Mouse (Mus musculus): ENCODE results near the gene Sh3pxd2b.

Gene Sh3pxd2b

DNA sequence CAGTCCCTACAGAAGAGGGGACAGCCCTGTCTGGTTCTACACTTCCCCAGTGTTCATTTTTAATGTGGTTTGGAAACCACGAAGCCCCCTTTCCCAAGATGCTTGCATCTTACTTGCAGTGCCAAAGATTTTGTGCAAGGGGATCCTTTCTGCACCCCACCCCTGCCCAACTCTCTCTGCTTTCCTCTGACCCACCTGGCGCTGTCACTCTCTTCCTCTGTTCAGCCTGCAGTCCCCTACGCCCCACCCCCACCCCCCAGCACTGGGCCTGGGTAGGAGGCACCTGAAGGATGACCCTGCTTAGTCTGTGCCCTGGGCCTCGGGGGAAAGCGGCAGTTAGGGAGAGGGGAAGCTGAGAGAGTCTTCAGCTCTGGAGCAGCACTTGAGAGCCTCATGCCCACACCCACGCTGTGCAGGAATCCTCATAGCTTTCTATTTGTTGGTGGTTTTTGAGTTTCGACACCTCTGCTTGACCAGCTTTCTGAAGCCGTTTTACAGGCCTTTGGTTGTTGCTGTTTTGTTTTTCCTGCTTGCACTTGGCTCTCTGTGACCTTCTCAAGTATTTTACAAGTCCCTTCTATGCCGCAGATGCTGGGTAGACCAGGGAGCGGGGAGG is 77.5 kb downstream of the Sh3pxd2b start:
- DNase-seq (ENCODE audit: low read depth, low spot score): no peak

DNA sequence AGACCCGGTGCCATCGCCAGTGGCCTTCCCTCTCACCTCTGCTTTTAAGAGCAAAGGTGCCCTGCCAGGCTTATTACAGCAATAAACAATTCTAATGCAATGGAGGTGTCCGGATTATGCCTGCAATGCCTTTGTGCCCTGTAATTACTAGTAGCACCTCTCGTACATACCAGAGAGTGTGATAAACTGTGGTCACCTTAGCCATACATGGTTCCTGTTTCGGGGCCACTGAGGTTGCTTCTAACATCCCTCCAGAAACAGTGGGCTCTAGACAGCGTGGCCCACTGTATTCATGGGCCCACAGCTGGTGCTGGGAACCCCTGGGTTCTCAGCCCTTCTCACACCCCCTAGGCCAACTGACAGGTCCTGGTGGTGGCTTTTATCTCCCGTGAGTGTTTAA is 79.9 kb downstream of the Sh3pxd2b start:
- DNase-seq (ENCODE audit: low read depth, low spot score): no peak

DNA sequence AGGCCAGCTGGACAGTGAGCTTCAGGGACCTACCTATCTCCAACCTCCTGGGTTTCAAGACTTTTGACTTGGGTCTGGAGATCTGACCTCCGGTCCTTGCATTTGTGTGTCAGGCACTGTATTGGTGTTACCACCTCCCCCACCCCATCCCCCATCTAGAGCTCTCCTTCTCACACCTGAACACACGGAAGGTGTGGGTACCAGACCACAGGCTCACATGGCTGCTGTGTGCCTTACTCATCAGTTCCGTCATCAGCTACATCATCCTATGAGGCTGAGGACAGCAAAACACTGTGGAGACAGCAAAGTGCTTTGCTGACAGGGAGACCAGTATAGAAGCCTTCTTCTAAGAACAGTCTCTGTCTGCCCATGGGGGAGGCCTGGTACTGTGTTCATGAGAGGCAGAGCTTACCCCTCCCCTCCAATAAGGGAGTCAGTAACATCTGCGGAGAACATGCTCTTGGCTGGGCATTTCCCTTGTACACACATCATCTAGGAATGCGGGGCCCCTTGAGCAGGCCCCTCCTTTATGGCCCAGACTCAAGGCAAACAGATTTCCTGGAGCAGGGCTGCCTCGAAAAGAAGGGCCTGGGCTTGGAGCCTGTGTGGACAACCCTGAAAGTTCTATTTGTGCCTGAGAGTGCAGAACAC is 87.9 kb downstream of the Sh3pxd2b start:
- no peak for DNase-seq (ENCODE audit: low read depth, low spot score)

DNA sequence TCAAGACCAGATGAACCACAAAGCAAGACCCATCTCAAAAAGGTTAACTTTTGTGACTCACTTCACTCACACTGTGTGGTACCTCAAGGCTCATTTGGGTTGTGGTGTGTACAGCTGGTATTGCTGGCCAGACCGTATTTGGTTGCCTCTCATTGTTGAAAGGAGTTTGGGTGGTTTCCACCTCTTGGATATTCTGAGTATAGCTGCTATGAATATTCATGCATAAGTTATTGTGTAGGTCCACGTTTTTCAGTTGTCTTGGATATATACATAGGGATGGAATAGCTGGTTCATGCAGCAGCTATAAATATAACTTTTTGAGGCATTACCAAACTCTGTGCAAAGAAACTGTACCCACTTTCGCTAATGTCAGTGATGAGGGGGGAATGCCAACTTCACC is 95.0 kb downstream of the Sh3pxd2b start:
- no peak for DNase-seq (ENCODE audit: low read depth, low spot score)

DNA sequence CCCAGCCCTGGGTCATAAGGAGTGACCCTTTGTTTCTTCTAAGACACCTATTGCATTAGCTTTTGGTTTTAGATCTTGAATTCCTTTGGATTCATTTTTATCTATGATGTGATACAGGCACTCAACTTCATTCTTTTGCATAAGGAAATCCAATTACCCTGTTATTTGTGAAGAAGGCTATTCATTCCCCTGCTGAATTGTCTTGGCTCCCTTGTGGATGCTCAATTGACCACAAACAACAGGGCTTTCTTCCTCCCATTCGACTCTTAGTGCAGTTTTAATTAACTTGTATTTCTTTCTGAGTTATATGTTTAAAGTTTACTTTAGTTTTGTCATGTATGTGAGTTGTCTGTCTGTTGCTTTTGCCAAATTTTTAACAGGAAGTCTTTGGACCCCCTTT is 96.6 kb downstream of the Sh3pxd2b start:
- DNase-seq (ENCODE audit: low read depth, low spot score): no peak

DNA sequence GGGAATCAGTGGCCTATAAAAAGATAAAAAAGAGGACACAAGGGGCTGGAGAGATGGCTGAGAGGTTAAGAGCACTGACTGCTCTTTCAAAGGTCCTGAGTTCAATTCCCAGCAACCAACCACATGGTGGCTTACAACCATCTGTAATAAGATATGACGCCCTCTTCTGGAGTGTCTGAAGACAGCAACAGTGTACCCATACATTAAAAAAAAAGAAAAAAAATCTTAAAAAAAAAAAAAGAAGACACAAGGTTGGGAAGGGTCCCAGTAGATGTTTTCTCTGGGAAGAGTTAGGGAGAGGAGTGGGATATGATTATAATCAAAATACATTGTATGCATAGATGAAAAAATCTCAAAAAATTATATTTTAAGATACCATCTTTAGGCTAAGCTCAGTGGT is 97.5 kb downstream of the Sh3pxd2b start:
- no peak for DNase-seq (ENCODE audit: low read depth, low spot score)

DNA sequence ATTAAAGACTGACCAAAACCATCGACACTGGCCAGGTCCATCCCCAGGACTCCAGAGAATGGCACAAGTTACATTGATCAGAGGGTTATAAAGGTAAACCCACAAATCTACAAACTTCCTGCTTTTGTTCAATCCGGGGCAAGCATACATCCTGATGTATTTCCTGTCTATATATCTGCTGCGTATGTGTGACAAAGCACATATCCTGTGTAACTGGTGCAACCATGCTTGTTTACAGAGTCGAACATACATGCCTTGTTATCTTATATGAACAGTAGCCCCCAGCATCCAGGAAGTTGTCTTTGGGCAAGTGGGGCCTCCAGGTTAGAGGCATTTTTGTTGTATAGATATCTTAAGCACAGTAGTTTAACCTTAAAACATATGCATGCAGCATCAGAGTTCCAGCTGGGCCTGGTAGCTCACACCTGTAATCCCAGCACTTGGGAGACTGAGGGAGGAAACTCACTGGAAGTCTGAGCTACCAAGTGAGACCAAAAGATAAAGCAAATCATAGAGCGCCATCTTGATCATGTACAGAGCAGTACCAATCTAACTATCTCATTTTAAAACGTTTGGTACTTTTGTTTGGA is 98.1 kb downstream of the Sh3pxd2b start:
- DNase-seq (ENCODE audit: low read depth, low spot score): no peak

DNA sequence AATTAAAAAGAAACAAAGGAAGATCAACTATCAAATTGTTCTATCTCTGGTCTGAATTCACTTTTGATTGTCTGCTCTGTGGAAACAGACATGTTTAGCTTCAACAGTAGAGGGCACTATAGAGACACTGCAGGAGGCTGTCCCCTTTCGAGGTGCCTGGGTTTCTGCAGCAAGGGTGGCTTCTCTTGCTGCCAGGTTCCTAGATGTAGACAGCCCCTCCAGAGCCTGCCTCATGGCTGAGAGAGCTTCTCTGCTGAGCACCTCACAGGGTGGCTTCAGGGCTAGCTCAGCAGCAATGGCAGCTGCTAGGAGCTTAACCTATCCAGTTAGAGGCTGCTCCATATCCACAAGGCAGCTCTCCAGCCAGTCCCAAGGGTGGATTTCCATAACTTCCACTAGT is 102.6 kb downstream of the Sh3pxd2b start:
- DNase-seq (ENCODE audit: low read depth, low spot score): peak; percentile 29

DNA sequence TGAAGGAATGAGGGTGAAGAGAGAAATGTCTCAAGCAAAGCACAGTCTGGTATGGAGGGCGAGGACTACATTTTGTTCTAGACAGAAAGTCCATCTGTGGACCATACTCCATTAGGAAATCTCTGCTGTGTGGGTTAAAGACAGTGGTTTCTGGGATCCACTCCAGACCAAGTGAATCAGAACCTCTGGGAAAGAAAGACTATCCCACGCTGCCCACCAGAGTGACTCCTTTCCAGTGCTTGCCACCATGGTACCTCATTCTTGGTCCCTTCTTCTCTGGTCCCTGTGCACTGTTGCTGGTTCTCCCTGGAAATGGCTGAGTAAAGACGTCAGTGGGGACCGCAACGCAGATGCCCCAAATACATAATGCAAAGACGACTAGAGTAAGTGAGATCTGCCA is 103.7 kb downstream of the Sh3pxd2b start:
- no peak for DNase-seq (ENCODE audit: low read depth, low spot score)

DNA sequence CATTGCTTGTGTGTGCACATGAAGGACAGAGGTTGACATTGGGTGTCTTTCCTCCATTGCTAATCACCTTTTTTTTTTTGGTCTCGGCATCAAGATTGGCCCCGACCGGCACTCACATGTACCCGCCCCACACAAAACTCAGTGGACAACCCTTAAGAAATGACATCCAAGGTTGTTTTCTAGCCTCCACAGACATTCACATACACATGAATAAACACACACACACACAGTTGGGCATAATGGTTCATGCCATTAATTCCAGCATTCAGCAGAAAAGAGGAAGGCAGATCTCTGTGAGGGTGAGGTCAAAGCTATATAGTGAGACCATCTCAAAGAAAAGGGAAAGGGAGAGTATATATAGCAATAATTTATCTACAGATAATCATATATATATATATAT is 105.1 kb downstream of the Sh3pxd2b start:
- DNase-seq (ENCODE audit: low read depth, low spot score): no peak

DNA sequence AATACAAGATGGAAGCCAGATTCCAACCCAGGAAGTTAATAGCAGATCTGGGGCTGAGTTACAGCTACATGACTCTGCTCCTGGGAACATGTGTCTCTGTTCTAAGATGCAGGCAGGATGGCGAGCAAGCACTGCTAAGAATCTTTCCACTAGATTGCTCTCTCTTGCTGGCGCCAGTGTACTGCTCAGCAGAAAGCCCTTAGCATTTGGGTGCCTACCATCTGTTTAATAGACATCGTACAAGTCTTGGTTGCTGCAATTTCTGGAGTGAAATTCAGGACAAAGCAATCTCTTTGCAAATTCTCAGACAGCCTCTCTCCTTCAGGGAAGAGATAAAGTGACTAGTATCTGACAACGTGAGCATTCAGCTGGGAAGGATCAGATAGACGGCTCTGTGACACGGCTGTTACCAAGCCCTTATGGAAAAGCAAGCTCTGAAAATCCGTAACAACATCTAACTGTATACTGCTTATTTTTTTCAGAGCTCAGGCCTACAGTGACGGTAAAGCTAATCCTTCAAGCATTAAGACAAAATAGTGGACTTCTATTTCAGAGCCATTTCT is 105.8 kb downstream of the Sh3pxd2b start:
- DNase-seq (ENCODE audit: low read depth, low spot score): no peak

DNA sequence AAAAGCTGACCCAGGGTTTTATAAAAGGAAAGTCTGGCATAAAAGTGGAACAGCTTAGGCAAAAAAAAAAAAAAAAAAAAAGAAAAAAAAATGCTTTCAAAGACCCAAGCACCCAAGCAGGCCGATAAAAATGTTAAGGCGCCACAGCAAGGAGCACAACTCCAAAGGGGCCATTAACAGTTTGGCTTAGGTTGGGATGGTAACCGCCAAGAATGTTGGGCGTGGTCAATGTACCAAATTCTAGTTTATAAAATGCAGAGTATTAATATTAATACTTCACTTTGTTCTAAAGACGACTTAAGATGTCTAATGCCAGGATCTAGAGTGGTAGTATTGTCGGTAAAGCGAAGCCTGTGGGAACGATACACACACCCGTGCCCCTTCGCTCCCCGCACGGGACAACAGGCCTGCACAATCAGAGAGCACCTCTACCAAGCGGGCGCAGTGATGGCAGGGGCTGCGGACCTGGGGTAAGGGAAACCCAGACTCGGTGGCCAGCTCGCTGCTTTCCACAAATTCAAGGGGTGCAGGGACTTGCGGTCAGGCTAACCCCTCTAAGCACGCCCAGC is 106.7 kb downstream of the Sh3pxd2b start:
- no peak for DNase-seq (ENCODE audit: low read depth, low spot score)

DNA sequence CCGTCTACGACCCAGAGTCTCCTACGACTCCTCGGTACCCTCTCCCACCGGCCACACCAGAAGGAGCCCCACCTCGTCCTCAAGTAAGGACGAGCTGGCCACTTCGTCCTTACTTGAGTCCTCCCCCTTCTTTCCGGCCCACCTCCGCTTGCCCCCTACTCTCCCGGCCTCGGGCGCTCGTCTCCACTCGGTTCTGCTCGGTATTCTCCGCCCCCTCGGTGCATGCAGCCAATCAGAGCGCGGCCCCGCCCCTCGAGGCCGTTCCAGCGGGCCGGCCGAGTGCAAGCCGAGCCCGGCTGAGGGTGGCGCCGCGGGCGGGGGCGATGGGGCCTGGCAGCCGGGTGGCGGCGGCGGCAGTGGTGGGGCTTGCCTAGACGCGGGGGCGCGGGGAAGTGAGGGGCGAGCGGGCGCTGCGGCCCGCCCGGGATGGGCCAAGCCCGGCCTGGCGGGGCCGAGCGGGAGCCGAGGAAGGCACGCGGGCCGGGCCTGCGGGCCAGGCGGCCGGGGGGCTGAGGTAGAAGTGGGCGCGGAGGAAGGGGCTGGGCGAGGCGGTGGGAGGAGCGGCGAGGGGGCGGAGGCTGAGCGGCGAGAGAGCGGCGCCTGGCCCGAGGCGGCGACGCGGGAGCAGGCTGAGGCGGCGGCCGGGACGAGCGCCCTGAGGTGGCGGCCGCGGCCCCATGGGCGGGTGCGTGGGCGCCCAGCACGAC is 107.3 kb downstream of the Sh3pxd2b start, which contains the start of gene Ubtd2:
Ubtd2 (plus strand) TSS at position 571 of the 707 bp plus-strand sequence.
- DNase-seq (ENCODE audit: low read depth, low spot score): peak; percentile 86

DNA sequence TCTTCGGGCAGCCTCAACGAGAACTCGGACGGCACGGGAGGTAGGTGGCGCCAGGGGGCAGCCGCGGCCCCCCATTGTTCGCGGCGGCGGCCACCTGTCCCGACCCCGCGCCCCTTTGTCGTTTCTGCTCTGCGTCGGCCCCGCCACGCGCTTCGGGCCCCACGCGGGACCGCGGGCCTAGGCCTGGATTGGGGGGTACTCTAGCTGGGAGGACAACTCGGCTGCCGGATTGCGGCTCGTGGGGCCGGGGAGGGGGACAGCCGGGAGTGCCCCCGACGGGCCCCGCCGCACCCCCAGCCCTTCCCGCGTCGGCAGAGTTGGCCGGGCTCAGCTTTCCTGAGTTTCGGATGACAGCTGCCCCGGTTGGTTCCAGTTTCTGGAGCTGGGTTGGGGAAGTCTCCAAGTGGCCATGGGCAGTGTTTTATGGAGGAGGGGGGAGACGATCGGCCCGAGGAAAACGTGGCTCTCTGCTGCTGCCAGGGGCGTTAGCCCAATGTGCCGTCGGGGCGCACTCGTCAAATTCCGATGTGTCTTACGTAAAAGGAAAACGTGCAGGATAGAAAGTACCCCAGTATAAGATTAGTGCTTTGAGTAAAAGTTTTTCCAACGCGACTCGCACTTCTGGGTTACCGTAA is 108.0 kb downstream of the Sh3pxd2b start:
- DNase-seq (ENCODE audit: low read depth, low spot score): peak; percentile 9

DNA sequence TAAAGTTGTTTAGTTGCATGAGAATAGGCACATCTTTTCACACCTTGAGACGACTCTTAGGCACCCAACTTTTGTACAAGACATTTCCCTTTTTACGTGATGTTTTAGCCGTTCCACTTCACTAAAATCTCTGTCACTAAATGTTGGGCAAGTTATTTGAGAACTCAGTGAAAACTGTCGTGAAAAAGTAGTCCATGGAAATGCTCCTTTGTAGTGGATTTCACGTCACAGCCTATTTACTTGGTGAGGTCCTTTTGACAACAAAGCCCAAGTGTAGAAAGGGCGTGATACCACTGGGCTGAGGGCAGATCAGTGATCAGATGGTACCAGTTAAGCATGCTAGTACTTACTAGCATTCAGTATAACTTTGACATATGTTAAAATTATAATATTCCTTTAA is 108.7 kb downstream of the Sh3pxd2b start:
- no peak for DNase-seq (ENCODE audit: low read depth, low spot score)

DNA sequence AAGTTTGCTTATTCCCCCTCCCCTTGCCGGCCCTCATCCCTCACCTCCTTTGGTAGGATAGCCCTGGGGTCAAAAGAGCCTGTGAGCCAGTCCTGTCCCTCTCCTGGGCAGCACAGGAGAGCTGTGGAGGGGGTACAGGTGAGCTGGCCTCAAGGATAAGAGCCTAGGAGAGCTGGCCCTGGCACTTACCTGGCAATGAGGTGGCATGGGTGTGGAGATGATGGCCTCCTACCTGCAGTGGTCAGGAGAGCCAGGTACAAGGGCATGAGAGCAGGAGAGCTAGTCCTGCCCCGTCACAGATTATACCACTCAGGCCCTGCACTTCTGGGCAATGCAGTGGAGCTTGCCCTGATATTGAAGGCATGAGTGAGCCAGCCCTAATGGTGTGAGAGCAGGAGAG is 116.7 kb downstream of the Sh3pxd2b start:
- no peak for DNase-seq (ENCODE audit: low read depth, low spot score)

DNA sequence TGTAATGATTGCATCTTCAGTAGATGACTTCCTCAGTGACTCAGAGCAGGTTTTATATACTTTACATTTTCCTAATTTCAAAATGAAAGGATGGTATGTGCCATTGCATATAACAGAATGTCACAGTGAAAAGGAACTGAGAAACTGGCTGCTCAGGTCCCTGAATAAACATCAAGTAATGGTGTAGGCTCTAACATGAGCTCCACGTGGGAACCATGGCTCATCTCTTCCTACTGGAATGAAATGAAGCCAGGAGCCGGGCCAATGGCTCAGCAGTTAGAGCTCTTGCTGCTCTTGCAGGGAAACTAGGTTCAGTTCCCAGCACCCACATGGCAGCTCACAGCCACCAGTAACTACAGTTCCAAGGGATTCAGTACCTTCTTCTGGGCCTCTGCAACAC is 124.3 kb downstream of the Sh3pxd2b start:
- no peak for DNase-seq (ENCODE audit: low read depth, low spot score)

DNA sequence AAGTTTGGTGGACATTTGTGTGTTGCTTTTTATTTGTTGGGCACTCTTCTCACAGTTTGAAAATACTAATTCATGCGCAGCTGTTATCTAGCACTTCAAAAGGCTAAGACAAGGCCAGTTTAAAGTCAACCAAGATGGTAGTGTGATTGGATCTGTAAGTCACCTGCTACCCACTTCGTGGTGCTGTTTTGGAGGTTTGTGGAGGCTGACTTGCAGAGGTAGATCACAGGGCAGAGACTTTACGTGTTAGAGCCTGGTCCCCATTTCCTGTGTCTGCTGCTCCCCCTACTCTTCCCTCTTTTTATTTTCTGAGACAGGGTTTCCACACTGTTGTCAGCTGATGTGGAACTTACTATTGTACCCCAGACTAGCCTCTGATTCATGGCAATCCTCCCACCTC is 127.1 kb downstream of the Sh3pxd2b start:
- DNase-seq (ENCODE audit: low read depth, low spot score): no peak

DNA sequence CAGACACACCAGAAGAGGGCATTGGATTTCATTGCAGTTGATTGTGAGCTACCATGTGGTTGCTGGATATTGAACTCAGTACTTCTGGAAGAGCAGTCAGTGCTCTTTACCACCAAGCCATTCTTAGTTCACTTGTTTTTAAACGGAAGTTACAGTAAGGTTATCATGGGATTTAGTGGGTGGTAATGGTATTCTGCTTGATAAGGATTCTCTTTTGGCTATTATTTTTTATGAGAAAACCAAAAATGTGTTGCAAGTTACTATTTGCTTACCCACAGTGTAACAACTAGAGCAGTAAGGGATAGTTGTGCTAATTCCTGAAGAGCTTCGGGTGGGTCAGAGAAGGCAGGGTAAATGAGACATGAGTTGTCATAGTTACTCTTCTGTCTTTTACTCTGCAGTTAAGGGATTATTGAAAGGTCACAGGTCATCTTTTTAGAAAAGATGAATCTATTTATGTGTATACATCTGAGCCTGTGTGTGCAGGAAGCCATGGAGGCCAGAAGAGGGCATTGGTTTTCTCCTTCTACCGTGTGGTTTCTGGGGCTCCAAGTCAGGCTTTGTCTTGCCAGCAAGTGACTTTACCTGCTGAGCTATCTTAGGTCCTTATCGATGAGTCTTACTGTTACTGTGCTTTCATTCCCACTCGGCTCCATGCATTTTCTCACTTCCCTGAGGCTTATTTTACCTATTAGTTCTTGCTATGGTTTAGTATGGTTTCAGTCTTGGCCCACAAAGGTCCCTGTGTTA is 128.0 kb downstream of the Sh3pxd2b start:
- DNase-seq (ENCODE audit: low read depth, low spot score): no peak
